Mouse (Mus musculus) thymus, postnatal 10 days (tissue): ENCODE measurements around the gene 1700092M07Rik.
A peak's percentile ranks its signal among the peaks of the same experiment; 100 is the strongest.

ENCODE experiments used
- DNase-seq, 2 experiments: peaks; one replicate each; pipeline ENCODE4 v3.0.0; 2021; ENCODE audit warnings: low spot score in 2 of 2

Gene 1700092M07Rik

GRCm38 (mm10) chr19:8740603-8741002 lies at the start of gene 1700092M07Rik:
1700092M07Rik (plus strand) TSS chr19:8740718.
- DNase-seq, result peak in 1 of 2 experiments; percentile 14

GRCm38 (mm10) chr19:8691871-8692539 lies 48.5 kb upstream of the 1700092M07Rik start:
- no peak for DNase-seq

- DNase-seq, result no peak
Measured at GRCm38 (mm10) chr19:8692740-8693139, 47.8 kb upstream of the 1700092M07Rik start.

- DNase-seq, result peak; percentile 45 to 72
Measured at GRCm38 (mm10) chr19:8695330-8695729, 45.2 kb upstream of the 1700092M07Rik start.

GRCm38 (mm10) chr19:8699652-8700051 lies 40.9 kb upstream of the 1700092M07Rik start:
- DNase-seq, result no peak

GRCm38 (mm10) chr19:8702458-8702857 lies 38.1 kb upstream of the 1700092M07Rik start:
- DNase-seq, result no peak

- DNase-seq, result no peak
Measured at GRCm38 (mm10) chr19:8703571-8703970, 36.9 kb upstream of the 1700092M07Rik start.

GRCm38 (mm10) chr19:8705026-8705708 lies 35.4 kb upstream of the 1700092M07Rik start:
- no peak for DNase-seq

GRCm38 (mm10) chr19:8706132-8706667 lies 34.3 kb upstream of the 1700092M07Rik start:
- no peak for DNase-seq

- no peak for DNase-seq
Measured at GRCm38 (mm10) chr19:8706930-8707329, 33.6 kb upstream of the 1700092M07Rik start.

GRCm38 (mm10) chr19:8708954-8709353 lies 31.6 kb upstream of the 1700092M07Rik start:
- DNase-seq, result no peak

GRCm38 (mm10) chr19:8710057-8710456 lies 30.5 kb upstream of the 1700092M07Rik start:
- no peak for DNase-seq

- no peak for DNase-seq
Measured at GRCm38 (mm10) chr19:8711506-8711905, 29.0 kb upstream of the 1700092M07Rik start.

- peak; percentile 27 to 48 for DNase-seq
Measured at GRCm38 (mm10) chr19:8711949-8712869, 28.3 kb upstream of the 1700092M07Rik start.

GRCm38 (mm10) chr19:8712870-8713305 lies 27.6 kb upstream of the 1700092M07Rik start:
- DNase-seq, result peak; percentile 66 to 75

GRCm38 (mm10) chr19:8713306-8713996 lies 27.1 kb upstream of the 1700092M07Rik start:
- DNase-seq, result peak; percentile 93 to 98

GRCm38 (mm10) chr19:8713997-8714652 lies 26.4 kb upstream of the 1700092M07Rik start:
- no peak for DNase-seq

- DNase-seq, result no peak
Measured at GRCm38 (mm10) chr19:8714653-8715481, 25.7 kb upstream of the 1700092M07Rik start.

- no peak for DNase-seq
Measured at GRCm38 (mm10) chr19:8715868-8716766, 24.4 kb upstream of the 1700092M07Rik start.
